Mouse (Mus musculus): ENCODE measurements around the gene Ipo13. TPM values are rescaled to one million over a fixed set of nuclear protein-coding genes. Genes with fewer than 3 reads are reported as not detected.

The Ipo13 gene
- total and polyA plus RNA-seq, 2 experiments from 2014 or later = 23.5 to 31.8 TPM

DNA sequence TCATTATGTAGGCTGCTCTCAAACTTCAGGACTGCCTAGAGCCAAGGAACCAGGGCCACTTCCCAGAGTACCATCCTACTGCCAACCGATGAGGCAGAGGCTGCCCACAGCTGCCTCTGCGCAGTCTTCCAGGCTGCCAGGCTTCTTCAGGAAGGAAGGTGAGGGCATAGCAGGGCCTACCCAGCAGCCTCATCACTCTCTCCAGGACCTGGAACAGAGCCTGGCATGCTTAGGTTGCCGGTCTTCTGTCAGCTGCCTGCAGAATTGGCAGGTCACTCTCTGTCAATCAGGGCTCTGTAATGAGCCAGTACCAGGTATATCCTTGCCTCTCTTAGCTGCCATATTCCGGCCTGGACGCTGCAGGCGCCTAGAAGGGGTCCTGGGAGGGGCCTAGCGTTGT is 64.6 kb downstream of the Ipo13 start:
- no peak for TF ChIP-seq CTCF (IDR thresholded peaks at IDR 0.05; ENCODE audit: low read depth)
- TF ChIP-seq EP300 (IDR thresholded peaks at IDR 0.05; ENCODE audit: low read depth) = no peak
- 72% methylated on average over 7 of the region's 7 CpGs for WGBS
- H3K4me1 ChIP-seq (ENCODE audit: control insufficient read depth, insufficient read depth) = no peaks in the 10 kb centered on the region

DNA sequence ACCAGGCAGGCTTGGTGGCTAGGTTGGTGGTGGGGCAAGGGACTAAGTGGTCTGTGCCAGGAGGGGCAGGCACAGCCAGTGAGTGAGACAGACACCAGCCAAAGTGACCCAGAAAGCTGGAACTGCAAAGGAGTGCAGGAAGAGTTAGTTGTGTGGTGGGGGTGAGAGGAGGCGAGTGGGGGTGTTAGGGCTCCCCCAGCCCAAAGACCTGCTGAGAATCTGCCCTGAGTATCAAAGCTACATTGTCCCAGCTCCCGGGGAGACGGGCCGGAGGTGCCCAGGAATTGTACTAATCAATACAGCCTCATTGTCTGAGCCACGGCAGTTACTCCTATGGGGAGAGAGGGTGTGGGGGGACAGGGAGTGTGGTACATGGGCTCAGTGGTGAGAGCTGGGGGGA is 65.3 kb downstream of the Ipo13 start:
- H3K27ac ChIP-seq (ENCODE audit: low read depth) = no peak overlapping the region
- no peaks in the 10 kb centered on the region for H3K27me3 ChIP-seq (ENCODE audit: control insufficient read depth, insufficient read depth, low read length)
- H3K9me3 ChIP-seq (replicated peaks; ENCODE audit: control insufficient read depth, low read length) = no peaks in the 10 kb centered on the region
- ATAC-seq (ENCODE audit: insufficient read depth, low read depth) (no peak), DNase-seq (ENCODE audit: low spot score) (no peak)
- 75% methylated on average over 5 of the region's 5 CpGs for WGBS
- no peak overlapping the region for H3K9ac ChIP-seq (replicated peaks; ENCODE audit: low read depth, low read length)
- no peak overlapping the region for H3K4me3 ChIP-seq (ENCODE audit: low read depth, low read length)
- H3K4me2 ChIP-seq (ENCODE audit: low read depth, low read length) = no peak overlapping the region
- no peaks in the 10 kb centered on the region for H3K36me3 ChIP-seq (replicated peaks; ENCODE audit: control insufficient read depth, insufficient read depth, low read length)
- no peaks in the 10 kb centered on the region for H3K4me1 ChIP-seq (ENCODE audit: control insufficient read depth, insufficient read depth)
- no peak for TF ChIP-seq EP300 (IDR thresholded peaks at IDR 0.05; ENCODE audit: low read depth)
- TF ChIP-seq CTCF (IDR thresholded peaks at IDR 0.05; ENCODE audit: low read depth) = no peak

More for the DNA sequence above, 64.6 kb downstream of the Ipo13 start:
- no peak overlapping the region for H3K4me2 ChIP-seq (ENCODE audit: low read depth, low read length)
- no peak overlapping the region for H3K4me3 ChIP-seq (ENCODE audit: low read depth, low read length)
- no peaks in the 10 kb centered on the region for H3K27me3 ChIP-seq (ENCODE audit: control insufficient read depth, insufficient read depth, low read length)
- DNase-seq (ENCODE audit: low spot score) (no peak), ATAC-seq (ENCODE audit: insufficient read depth, low read depth) (no peak)
- H3K27ac ChIP-seq (ENCODE audit: low read depth) = no peak overlapping the region
- H3K9ac ChIP-seq (replicated peaks; ENCODE audit: low read depth, low read length) = no peak overlapping the region
- no peaks in the 10 kb centered on the region for H3K36me3 ChIP-seq (replicated peaks; ENCODE audit: control insufficient read depth, insufficient read depth, low read length)
- H3K9me3 ChIP-seq (replicated peaks; ENCODE audit: control insufficient read depth, low read length) = no peaks in the 10 kb centered on the region

DNA sequence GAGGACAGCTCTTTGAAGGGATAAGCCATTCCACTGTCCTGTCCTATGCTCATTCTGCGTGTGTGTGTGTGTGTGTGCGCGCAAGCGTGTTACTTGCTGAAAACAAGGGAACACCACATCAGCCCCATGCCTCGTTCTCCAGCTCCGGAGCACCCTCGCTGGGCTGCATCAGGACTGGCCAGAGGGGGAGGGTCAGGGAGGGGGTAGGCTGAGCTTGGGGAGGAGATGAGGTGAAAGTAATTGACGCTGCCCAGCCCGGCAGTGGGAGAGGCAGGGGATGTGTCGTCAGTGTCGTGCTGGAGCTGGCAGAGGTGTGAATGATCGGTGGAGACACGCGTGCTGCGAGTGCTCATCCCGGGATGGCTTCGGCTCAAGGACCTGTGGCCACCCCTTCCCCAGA is 65.7 kb downstream of the Ipo13 start:
- no peak overlapping the region for H3K4me2 ChIP-seq (ENCODE audit: low read depth, low read length)
- no peak for DNase-seq (ENCODE audit: low spot score)
- no peak overlapping the region for H3K4me3 ChIP-seq (ENCODE audit: low read depth, low read length)
- no peak overlapping the region for H3K9ac ChIP-seq (replicated peaks; ENCODE audit: low read depth, low read length)
- H3K9me3 ChIP-seq (replicated peaks; ENCODE audit: control insufficient read depth, low read length) = no peaks in the 10 kb centered on the region
- TF ChIP-seq EP300 (IDR thresholded peaks at IDR 0.05; ENCODE audit: low read depth) (no peak), CTCF (IDR thresholded peaks at IDR 0.05; ENCODE audit: low read depth) (no peak)
- H3K4me1 ChIP-seq (ENCODE audit: control insufficient read depth, insufficient read depth) = no peaks in the 10 kb centered on the region
- H3K27ac ChIP-seq (ENCODE audit: low read depth) = no peak overlapping the region
- 58% methylated on average over 17 of the region's 17 CpGs for WGBS
- no peak for ATAC-seq (ENCODE audit: insufficient read depth, low read depth)
- H3K36me3 ChIP-seq (replicated peaks; ENCODE audit: control insufficient read depth, insufficient read depth, low read length) = no peaks in the 10 kb centered on the region
- H3K27me3 ChIP-seq (ENCODE audit: control insufficient read depth, insufficient read depth, low read length) = no peaks in the 10 kb centered on the region

DNA sequence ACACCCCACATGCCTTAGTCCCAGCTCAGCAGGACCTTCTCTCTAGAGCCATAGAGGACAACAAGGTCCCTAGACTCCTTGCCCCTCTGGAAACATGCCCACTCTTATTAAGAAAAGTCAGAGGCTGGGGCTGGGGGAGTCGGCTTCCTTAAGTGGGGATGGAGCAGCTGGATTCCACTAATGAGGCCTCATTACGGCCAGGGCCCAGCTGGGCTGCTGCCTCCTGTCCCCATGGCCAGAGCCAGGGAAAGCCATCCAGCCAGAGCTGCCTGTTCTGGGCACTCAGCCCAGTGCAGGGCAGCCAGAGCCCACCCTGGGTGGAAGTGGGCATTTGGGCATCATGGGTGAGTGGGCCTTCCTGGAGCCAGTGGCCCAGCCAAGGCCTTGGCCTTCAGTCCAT is 67.8 kb downstream of the Ipo13 start:
- H3K4me2 ChIP-seq (ENCODE audit: low read depth, low read length) = no peak overlapping the region
- no peak for DNase-seq (ENCODE audit: low spot score)
- H3K4me1 ChIP-seq (ENCODE audit: control insufficient read depth, insufficient read depth) = no peaks in the 10 kb centered on the region
- TF ChIP-seq CTCF (IDR thresholded peaks at IDR 0.05; ENCODE audit: low read depth) = no peak
- no peak for TF ChIP-seq EP300 (IDR thresholded peaks at IDR 0.05; ENCODE audit: low read depth)
- no peak overlapping the region for H3K9ac ChIP-seq (replicated peaks; ENCODE audit: low read depth, low read length)
- H3K27ac ChIP-seq (ENCODE audit: low read depth) = no peak overlapping the region
- H3K9me3 ChIP-seq (replicated peaks; ENCODE audit: control insufficient read depth, low read length) = no peaks in the 10 kb centered on the region
- no peak overlapping the region for H3K4me3 ChIP-seq (ENCODE audit: low read depth, low read length)
- H3K36me3 ChIP-seq (replicated peaks; ENCODE audit: control insufficient read depth, insufficient read depth, low read length) = no peaks in the 10 kb centered on the region
- WGBS = 61% methylated on average over 2 of the region's 2 CpGs
- H3K27me3 ChIP-seq (ENCODE audit: control insufficient read depth, insufficient read depth, low read length) = no peaks in the 10 kb centered on the region
- ATAC-seq (ENCODE audit: insufficient read depth, low read depth) = no peak

DNA sequence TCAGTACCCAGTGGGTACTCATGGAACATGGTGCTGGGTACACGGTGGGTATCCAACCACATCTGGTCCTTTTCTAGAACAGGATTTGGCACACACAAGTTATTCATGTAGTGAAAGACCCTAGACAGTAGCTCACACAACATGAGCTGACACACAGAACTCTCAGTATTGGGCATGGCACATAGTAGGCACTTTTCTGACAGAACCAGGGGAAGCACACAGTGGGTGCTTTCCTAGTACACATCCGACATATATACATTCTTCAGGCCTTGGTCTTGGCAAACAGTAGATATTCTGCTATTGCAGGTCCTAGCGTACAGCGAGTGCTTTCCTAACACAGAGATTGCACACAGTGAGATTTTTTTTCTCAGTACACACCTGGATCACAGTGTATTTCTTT is 68.5 kb downstream of the Ipo13 start:
- no peaks in the 10 kb centered on the region for H3K36me3 ChIP-seq (replicated peaks; ENCODE audit: control insufficient read depth, insufficient read depth, low read length)
- ATAC-seq (ENCODE audit: insufficient read depth, low read depth) = no peak
- 93% methylated on average over 4 of the region's 4 CpGs for WGBS

DNA sequence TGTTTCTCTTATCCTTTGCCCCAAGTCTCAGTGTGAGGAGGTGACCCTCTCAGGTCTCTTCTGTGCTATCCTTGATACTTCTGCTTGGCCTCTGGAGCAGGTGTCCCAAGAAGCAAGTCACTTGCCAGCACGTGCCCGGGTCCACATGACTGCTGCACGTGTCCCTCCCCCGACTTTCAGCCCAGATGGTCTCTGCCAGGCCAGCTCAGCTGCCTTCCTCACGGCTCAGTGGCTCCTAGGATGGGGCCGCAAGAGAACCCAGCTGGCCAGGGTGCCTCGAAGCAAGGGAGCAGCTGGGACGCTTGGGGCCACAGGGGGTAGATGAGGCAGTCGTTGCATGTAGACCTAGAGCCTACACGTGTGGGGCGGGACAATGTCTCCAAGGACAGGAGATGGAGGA is 69.5 kb downstream of the Ipo13 start:
- DNase-seq (ENCODE audit: low spot score) (no peak), ATAC-seq (ENCODE audit: insufficient read depth, low read depth) (no peak)
- no peak for TF ChIP-seq CTCF (IDR thresholded peaks at IDR 0.05; ENCODE audit: low read depth)
- no peak overlapping the region for H3K27ac ChIP-seq (ENCODE audit: low read depth)
- WGBS = 86% methylated on average over 11 of the region's 11 CpGs
- no peaks in the 10 kb centered on the region for H3K9me3 ChIP-seq (replicated peaks; ENCODE audit: control insufficient read depth, low read length)
- no peaks in the 10 kb centered on the region for H3K27me3 ChIP-seq (ENCODE audit: control insufficient read depth, insufficient read depth, low read length)
- no peaks in the 10 kb centered on the region for H3K4me1 ChIP-seq (ENCODE audit: control insufficient read depth, insufficient read depth)
- no peak overlapping the region for H3K9ac ChIP-seq (replicated peaks; ENCODE audit: low read depth, low read length)
- H3K36me3 ChIP-seq (replicated peaks; ENCODE audit: control insufficient read depth, insufficient read depth, low read length) = no peaks in the 10 kb centered on the region
- no peak overlapping the region for H3K4me3 ChIP-seq (ENCODE audit: low read depth, low read length)
- no peak overlapping the region for H3K4me2 ChIP-seq (ENCODE audit: low read depth, low read length)

More for the DNA sequence above, 68.5 kb downstream of the Ipo13 start:
- Histone ChIP-seq H3K9ac (replicated peaks; ENCODE audit: low read depth, low read length) (no peak overlapping the region), H3K27me3 (ENCODE audit: control insufficient read depth, insufficient read depth, low read length) (no peaks in the 10 kb centered on the region), H3K4me2 (ENCODE audit: low read depth, low read length) (no peak overlapping the region), H3K4me3 (ENCODE audit: low read depth, low read length) (no peak overlapping the region), H3K4me1 (ENCODE audit: control insufficient read depth, insufficient read depth) (no peaks in the 10 kb centered on the region), H3K9me3 (replicated peaks; ENCODE audit: control insufficient read depth, low read length) (no peaks in the 10 kb centered on the region), H3K27ac (ENCODE audit: low read depth) (no peak overlapping the region)
- DNase-seq (ENCODE audit: low spot score) = no peak
- no peak for TF ChIP-seq CTCF (IDR thresholded peaks at IDR 0.05; ENCODE audit: low read depth)

Other genes with a start within 250 kb of the Ipo13 start
- gene Dmap1, start 232.7 kb downstream of the Ipo13 start, total RNA-seq (2014; rRNA removed; ENCODE audit: low replicate concordance) = 42.1 and 50.4 TPM in 2 replicates
- 32.1 and 32.6 TPM in 2 replicates for gene Dmap1, start 232.7 kb downstream of the Ipo13 start, polyA plus RNA-seq (2015; fragmentation: Nextera tagmentation; extraction: Ambion mirVana)
- gene Gm12845, start 190.6 kb downstream of the Ipo13 start, total RNA-seq (2014; rRNA removed; ENCODE audit: low replicate concordance) = not detected in 2 replicates
- not detected in 2 replicates for gene Gm12845, start 190.6 kb downstream of the Ipo13 start, polyA plus RNA-seq (2015; fragmentation: Nextera tagmentation; extraction: Ambion mirVana)
- gene Klf17, start 149.4 kb downstream of the Ipo13 start, total RNA-seq (2014; rRNA removed; ENCODE audit: low replicate concordance) = not detected in 2 replicates
- not detected in 2 replicates for gene Klf17, start 149.4 kb downstream of the Ipo13 start, polyA plus RNA-seq (2015; fragmentation: Nextera tagmentation; extraction: Ambion mirVana)
- 2.1 and 3.6 TPM in 2 replicates for gene Slc6a9, start 80.5 kb downstream of the Ipo13 start, total RNA-seq (2014; rRNA removed; ENCODE audit: low replicate concordance)
- gene Slc6a9, start 80.5 kb downstream of the Ipo13 start, polyA plus RNA-seq (2015; fragmentation: Nextera tagmentation; extraction: Ambion mirVana) = 1.7 and 2.0 TPM in 2 replicates
- 1.4 and 1.6 TPM in 2 replicates for gene Ccdc24, start 42.4 kb downstream of the Ipo13 start, total RNA-seq (2014; rRNA removed; ENCODE audit: low replicate concordance)
- gene Ccdc24, start 42.4 kb downstream of the Ipo13 start, polyA plus RNA-seq (2015; fragmentation: Nextera tagmentation; extraction: Ambion mirVana) = 0.27 and 0.45 TPM in 2 replicates
- 33.0 and 35.9 TPM in 2 replicates for gene B4galt2, start 31.5 kb downstream of the Ipo13 start, total RNA-seq (2014; rRNA removed; ENCODE audit: low replicate concordance)
- gene B4galt2, start 31.5 kb downstream of the Ipo13 start, polyA plus RNA-seq (2015; fragmentation: Nextera tagmentation; extraction: Ambion mirVana) = 5.9 and 6.1 TPM in 2 replicates
- gene Atp6v0b, start 27.7 kb downstream of the Ipo13 start, total RNA-seq (2014; rRNA removed; ENCODE audit: low replicate concordance) = 314 and 356 TPM in 2 replicates
- 216 and 235 TPM in 2 replicates for gene Atp6v0b, start 27.7 kb downstream of the Ipo13 start, polyA plus RNA-seq (2015; fragmentation: Nextera tagmentation; extraction: Ambion mirVana)
- 10.2 and 14.8 TPM in 2 replicates for gene Dph2, start 23.0 kb downstream of the Ipo13 start, total RNA-seq (2014; rRNA removed; ENCODE audit: low replicate concordance)
- 6.1 and 7.2 TPM in 2 replicates for gene Dph2, start 23.0 kb downstream of the Ipo13 start, polyA plus RNA-seq (2015; fragmentation: Nextera tagmentation; extraction: Ambion mirVana)
- gene Artn, start 14.8 kb upstream of the Ipo13 start, total RNA-seq (2014; rRNA removed; ENCODE audit: low replicate concordance) = not detected in 2 replicates
- 0.14 and 0.16 TPM in 2 replicates for gene Artn, start 14.8 kb upstream of the Ipo13 start, polyA plus RNA-seq (2015; fragmentation: Nextera tagmentation; extraction: Ambion mirVana)
- 37.0 and 44.5 TPM in 2 replicates for gene St3gal3, start 219.9 kb upstream of the Ipo13 start, total RNA-seq (2014; rRNA removed; ENCODE audit: low replicate concordance)
- gene St3gal3, start 219.9 kb upstream of the Ipo13 start, polyA plus RNA-seq (2015; fragmentation: Nextera tagmentation; extraction: Ambion mirVana) = 6.7 and 8.2 TPM in 2 replicates

Data from heart, postnatal 0 days (tissue).